Mouse (Mus musculus): Measurements from ENCODE around the gene Nacc2. TPM values are rescaled to one million over a fixed set of nuclear protein-coding genes. Genes with fewer than 3 reads are reported as not detected.

Gene Nacc2
- total and polyA plus RNA-seq, 3 experiments = 19.0 to 31.8 (median 31.6) TPM

DNA sequence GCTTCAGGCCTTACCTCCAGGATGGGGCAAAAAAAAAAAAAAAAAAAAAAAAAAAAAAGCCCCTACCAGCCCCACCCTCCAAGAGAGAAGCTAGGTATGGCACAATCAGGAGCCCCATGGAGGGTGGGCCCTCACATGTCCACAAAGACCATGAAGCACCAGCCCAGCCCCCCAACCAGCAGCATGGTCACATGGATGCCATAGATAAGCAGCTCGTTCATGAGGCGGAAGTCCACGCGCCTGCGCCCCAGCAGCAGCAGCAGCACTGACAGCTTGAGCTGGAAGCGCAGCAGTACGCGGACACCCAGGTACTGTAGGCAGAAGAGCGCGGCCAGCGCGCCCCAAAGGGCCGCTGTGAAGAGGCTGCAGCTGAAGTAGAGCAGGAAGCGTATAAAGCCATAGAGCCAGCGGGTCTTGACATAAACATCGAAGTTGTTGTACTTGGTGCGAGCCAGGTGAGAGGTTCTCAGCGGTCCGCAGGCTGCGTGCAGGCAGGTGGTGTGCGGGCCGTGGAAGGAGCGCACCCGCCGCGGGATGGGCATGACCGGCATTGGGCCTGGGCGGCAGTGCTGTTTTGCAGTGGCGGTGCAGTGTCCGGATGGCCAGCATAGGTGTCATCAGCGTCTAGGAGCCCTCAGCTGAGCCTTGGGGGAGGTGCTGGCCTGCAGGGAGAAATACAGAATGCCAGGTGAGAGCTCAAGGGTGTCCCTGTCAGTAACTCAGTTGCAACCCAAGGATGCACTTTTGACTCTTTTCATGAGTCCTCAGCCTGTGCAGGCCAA lies 15.4 kb upstream of the Nacc2 start:
- H3K9ac ChIP-seq (ENCODE audit: low read depth, low read length) = no peak overlapping the region
- H3K79me2 ChIP-seq (replicated peaks; ENCODE audit: control insufficient read depth, insufficient read depth, low read length) = no peaks in the 10 kb centered on the region
- WGBS = 78% methylated on average over 31 of the region's 31 CpGs
- H3K36me3 ChIP-seq (ENCODE audit: control insufficient read depth, insufficient read depth, low read length) = no peaks in the 10 kb centered on the region
- no peak for TF ChIP-seq CTCF (IDR thresholded peaks at IDR 0.05)
- TF ChIP-seq EP300 (IDR thresholded peaks at IDR 0.05; ENCODE audit: insufficient read depth, low read depth, low read length) = no peak
- TF ChIP-seq POLR2A (IDR thresholded peaks at IDR 0.05; ENCODE audit: insufficient read depth, low read depth, low read length) = no peak
- H3K27me3 ChIP-seq (ENCODE audit: control insufficient read depth, insufficient read depth, low read length) = no peaks in the 10 kb centered on the region
- intact Hi-C loops (cut with DNase I) = no loop called here
- H3K4me1 ChIP-seq (ENCODE audit: control insufficient read depth, insufficient read depth, low read length) = peaks cover 6% of the 10 kb centered on the region
- no peak overlapping the region; the same call in 1 of the 2 replicates for H3K27ac ChIP-seq
- no peak overlapping the region; the same call in 1 of the 2 replicates for H3K4me3 ChIP-seq
- DNase-seq = peak in 1 of 2 experiments; percentile 29

DNA sequence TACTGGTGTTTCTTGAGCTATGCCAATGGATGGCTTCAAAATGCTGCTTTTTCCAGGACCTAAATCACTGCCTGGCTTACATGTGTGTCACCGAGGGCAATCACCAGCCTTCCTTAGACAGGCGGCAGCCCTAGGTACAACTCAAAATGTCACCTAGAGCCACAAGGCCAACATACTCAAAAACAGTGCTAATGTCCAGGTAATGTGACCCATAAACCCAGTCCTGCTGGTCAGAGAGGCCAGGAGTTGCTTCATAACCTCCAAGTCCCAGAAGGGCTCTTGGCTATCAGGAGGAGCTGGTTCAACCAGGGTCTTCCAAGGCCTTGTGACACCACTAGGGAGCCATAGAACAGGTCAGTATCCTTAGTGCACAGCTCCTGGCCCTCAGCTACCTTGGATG lies 11.6 kb upstream of the Nacc2 start:
- Histone ChIP-seq H3K36me3 (ENCODE audit: control insufficient read depth, insufficient read depth, low read length) (no peaks in the 10 kb centered on the region), H3K27ac (no peak overlapping the region), H3K4me1 (ENCODE audit: control insufficient read depth, insufficient read depth, low read length) (peaks cover 10% of the 10 kb centered on the region), H3K4me3 (no peak overlapping the region), H3K79me2 (replicated peaks; ENCODE audit: control insufficient read depth, insufficient read depth, low read length) (no peaks in the 10 kb centered on the region), H3K9ac (ENCODE audit: low read depth, low read length) (no peak overlapping the region), H3K27me3 (ENCODE audit: control insufficient read depth, insufficient read depth, low read length) (no peaks in the 10 kb centered on the region)
- WGBS = 91% methylated on average over 2 of the region's 2 CpGs
- intact Hi-C loops (cut with DNase I) = no loop called here
- DNase-seq = no peak
- TF ChIP-seq EP300 (IDR thresholded peaks at IDR 0.05; ENCODE audit: insufficient read depth, low read depth, low read length) (no peak), CTCF (IDR thresholded peaks at IDR 0.05) (no peak), POLR2A (IDR thresholded peaks at IDR 0.05; ENCODE audit: insufficient read depth, low read depth, low read length) (no peak)

DNA sequence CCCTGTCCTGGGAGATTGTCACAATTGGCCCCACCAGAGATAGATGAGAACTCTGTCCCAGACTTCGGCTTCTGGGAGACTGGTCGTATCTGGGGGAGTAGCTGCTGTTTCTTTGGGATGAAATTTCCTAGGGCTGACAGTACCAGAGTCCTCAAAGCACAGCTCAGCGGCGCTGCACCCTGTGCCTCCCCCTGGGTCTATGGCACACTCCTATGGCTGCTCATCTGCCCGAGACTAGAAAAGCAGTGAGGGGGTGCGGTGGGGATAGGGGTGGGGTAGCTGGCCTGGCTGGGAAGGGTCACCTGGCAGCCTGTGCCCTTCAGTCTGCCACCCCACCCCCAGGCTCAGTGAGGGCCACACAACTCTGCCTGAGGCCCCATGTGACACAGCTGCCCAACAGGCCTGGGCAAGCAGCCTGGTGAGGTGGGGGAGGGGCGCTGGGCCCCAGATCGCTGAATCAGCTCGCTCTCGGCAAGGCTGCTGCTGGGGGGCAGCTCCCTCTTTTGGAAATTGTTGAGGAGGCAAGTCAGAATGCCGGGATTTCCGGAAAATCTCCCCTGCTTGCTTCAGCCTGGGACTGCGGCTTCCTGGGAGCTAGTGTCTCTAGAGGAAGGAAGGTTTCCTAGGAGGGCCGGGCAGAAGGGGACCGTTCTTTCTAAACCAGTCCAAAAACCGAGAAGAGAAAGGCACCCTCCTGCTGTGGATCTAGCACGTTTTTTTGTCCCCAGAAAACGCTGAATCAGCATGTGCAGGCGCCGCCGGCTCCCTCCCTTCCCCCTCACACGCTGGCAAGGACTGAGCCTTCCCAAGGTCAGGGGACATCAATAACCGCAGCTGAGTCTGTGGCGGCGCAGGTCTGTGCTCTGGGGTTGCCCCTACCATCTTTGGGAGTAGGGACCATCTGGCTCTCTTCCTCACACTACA lies 9.9 kb upstream of the Nacc2 start:
- Histone ChIP-seq H3K79me2 (replicated peaks; ENCODE audit: control insufficient read depth, insufficient read depth, low read length) (no peaks in the 10 kb centered on the region), H3K27me3 (ENCODE audit: control insufficient read depth, insufficient read depth, low read length) (no peaks in the 10 kb centered on the region), H3K36me3 (ENCODE audit: control insufficient read depth, insufficient read depth, low read length) (no peaks in the 10 kb centered on the region), H3K4me3 (peak overlapping the region; percentile 43), H3K27ac (peak overlapping the region; percentile 94), H3K4me1 (ENCODE audit: control insufficient read depth, insufficient read depth, low read length) (peaks cover 5% of the 10 kb centered on the region), H3K9ac (ENCODE audit: low read depth, low read length) (peak overlapping the region; percentile 55)
- WGBS = 8% methylated on average over 25 of the region's 25 CpGs
- DNase-seq = peak; percentile 86 to 89
- intact Hi-C loops (cut with DNase I) = no loop called here
- TF ChIP-seq CTCF (IDR thresholded peaks at IDR 0.05) = peak; percentile 54
- TF ChIP-seq POLR2A (IDR thresholded peaks at IDR 0.05; ENCODE audit: insufficient read depth, low read depth, low read length) = peak; percentile 6; the same call in 1 of the 2 replicates
- peak; percentile 39; the same call in 1 of the 2 replicates for TF ChIP-seq EP300 (IDR thresholded peaks at IDR 0.05; ENCODE audit: insufficient read depth, low read depth, low read length)

DNA sequence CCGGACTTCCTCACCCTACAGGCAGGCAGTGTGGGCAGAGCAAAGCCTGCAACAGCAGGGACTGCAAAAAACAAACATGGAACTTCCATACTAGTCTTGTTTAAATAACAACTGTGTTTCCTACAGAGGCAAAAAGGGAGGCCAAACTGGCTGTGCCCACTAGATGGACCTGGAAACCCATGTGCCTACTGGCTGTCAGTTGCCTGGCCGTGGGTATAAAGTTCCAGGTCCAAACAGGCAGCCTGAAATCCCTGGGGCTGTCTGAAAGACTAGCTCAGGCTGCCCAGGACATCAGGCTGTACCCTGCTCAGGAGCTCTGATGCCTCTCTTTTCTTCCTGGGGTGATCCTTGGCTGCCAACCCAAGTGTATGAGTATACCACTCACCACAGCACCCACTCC lies 8.3 kb upstream of the Nacc2 start:
- no peak for DNase-seq
- Histone ChIP-seq H3K4me3 (no peak overlapping the region), H3K9ac (ENCODE audit: low read depth, low read length) (no peak overlapping the region), H3K36me3 (ENCODE audit: control insufficient read depth, insufficient read depth, low read length) (no peaks in the 10 kb centered on the region), H3K27ac (no peak overlapping the region), H3K4me1 (ENCODE audit: control insufficient read depth, insufficient read depth, low read length) (peaks cover 5% of the 10 kb centered on the region), H3K79me2 (replicated peaks; ENCODE audit: control insufficient read depth, insufficient read depth, low read length) (no peaks in the 10 kb centered on the region), H3K27me3 (ENCODE audit: control insufficient read depth, insufficient read depth, low read length) (no peaks in the 10 kb centered on the region)
- TF ChIP-seq CTCF (IDR thresholded peaks at IDR 0.05) (no peak), EP300 (IDR thresholded peaks at IDR 0.05; ENCODE audit: insufficient read depth, low read depth, low read length) (no peak), POLR2A (IDR thresholded peaks at IDR 0.05; ENCODE audit: insufficient read depth, low read depth, low read length) (no peak)
- WGBS = 73% methylated on average over 2 of the region's 2 CpGs
- intact Hi-C loops (cut with DNase I) = no loop called here

DNA sequence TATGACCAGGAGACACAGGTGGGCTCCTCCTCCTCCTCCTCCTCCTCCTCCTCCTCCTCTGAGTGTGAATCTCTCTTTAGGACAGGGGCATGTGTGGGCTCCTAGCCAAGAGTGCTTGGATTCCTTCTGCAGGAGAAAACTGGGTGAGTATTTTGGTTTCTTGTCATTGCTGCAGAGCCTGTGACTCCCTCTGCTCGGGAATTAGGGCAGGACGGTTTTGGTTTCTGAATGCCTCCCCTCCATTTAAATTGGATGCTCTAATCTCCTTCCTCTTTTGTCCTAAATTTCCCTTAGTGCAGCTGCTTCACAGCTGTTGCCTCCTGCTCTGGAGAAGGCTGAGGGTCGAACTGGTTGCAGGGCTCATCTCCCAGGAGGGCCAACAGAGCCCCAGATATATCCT lies 6.9 kb upstream of the Nacc2 start:
- Histone ChIP-seq H3K4me3 (no peak overlapping the region), H3K27ac (no peak overlapping the region), H3K79me2 (replicated peaks; ENCODE audit: control insufficient read depth, insufficient read depth, low read length) (no peaks in the 10 kb centered on the region), H3K27me3 (ENCODE audit: control insufficient read depth, insufficient read depth, low read length) (no peaks in the 10 kb centered on the region), H3K9ac (ENCODE audit: low read depth, low read length) (no peak overlapping the region), H3K36me3 (ENCODE audit: control insufficient read depth, insufficient read depth, low read length) (no peaks in the 10 kb centered on the region), H3K4me1 (ENCODE audit: control insufficient read depth, insufficient read depth, low read length) (peaks cover 5% of the 10 kb centered on the region)
- no peak for DNase-seq
- WGBS = 50% methylated on average over 3 of the region's 3 CpGs
- intact Hi-C loops (cut with DNase I) = no loop called here
- TF ChIP-seq POLR2A (IDR thresholded peaks at IDR 0.05; ENCODE audit: insufficient read depth, low read depth, low read length) = no peak
- TF ChIP-seq CTCF (IDR thresholded peaks at IDR 0.05) = no peak
- TF ChIP-seq EP300 (IDR thresholded peaks at IDR 0.05; ENCODE audit: insufficient read depth, low read depth, low read length) = no peak
